Mouse (Mus musculus): Measurements from ENCODE around the gene Fut7. TPM values are rescaled to one million over a fixed set of nuclear protein-coding genes. Genes with fewer than 3 reads are reported as not detected.
A peak's percentile ranks its signal among the peaks of the same experiment; 100 is the strongest.

Gene Fut7
- total RNA-seq (2021): under 1 TPM in 1 of 2 experiments, not detected in 1; 0.43 TPM
- long read RNA-seq, experiment 1: 0 reads
- long read RNA-seq, experiment 2: 0 reads

GRCm38 (mm10) chr2:25422587-25423410 is at the start of gene Fut7:
Gene Fut7 (plus strand): TSS chr2:25423267.
- Histone ChIP-seq H3K27ac (no peak within 1 kb of the TSS), H3K4me3 (no peak within 1 kb of the TSS)
- intact Hi-C loops (cut with DNase I): no loop called here
- no peak for TF ChIP-seq CTCF (IDR thresholded peaks at IDR 0.05)
- no peak for DNase-seq (ENCODE audit: extremely low spot score in 1 of 2, low spot score in 2 of 2)

- H3K27ac ChIP-seq: no peak overlapping the region
- no peak overlapping the region for H3K4me3 ChIP-seq
- intact Hi-C loops (cut with DNase I): loop anchor here (2.0 kb wide), 1 partner anchor 29 kb away; no protein-coding TSS in a partner anchor
- no peak for DNase-seq (ENCODE audit: extremely low spot score in 1 of 2, low spot score in 2 of 2)
- no peak for TF ChIP-seq CTCF (IDR thresholded peaks at IDR 0.05)
These were observed 49.6 kb upstream of the Fut7 start for GRCm38 (mm10) chr2:25373431-25373830.

GRCm38 (mm10) chr2:25376589-25376988 is 46.5 kb upstream of the Fut7 start:
- intact Hi-C loops (cut with DNase I): loop anchor here (5.0 kb wide), 1 partner anchor 106 kb away; no protein-coding TSS in a partner anchor
- peak in 1 of 2 experiments; percentile 44 for DNase-seq (ENCODE audit: extremely low spot score in 1 of 2, low spot score in 2 of 2)

GRCm38 (mm10) chr2:25384492-25384891 is 38.6 kb upstream of the Fut7 start:
- TF ChIP-seq CTCF (IDR thresholded peaks at IDR 0.05): no peak
- DNase-seq (ENCODE audit: extremely low spot score in 1 of 2, low spot score in 2 of 2): no peak
- intact Hi-C loops (cut with DNase I): no loop called here
- Histone ChIP-seq H3K27ac (no peak overlapping the region), H3K4me3 (no peak overlapping the region)

More at GRCm38 (mm10) chr2:25376589-25376988, 46.5 kb upstream of the Fut7 start:
- TF ChIP-seq CTCF (IDR thresholded peaks at IDR 0.05): peak; percentile 82
- H3K4me3 ChIP-seq: no peak overlapping the region
- H3K27ac ChIP-seq: no peak overlapping the region

GRCm38 (mm10) chr2:25391266-25391665 is 31.8 kb upstream of the Fut7 start:
- no peak for TF ChIP-seq CTCF (IDR thresholded peaks at IDR 0.05)
- Histone ChIP-seq H3K27ac (no peak overlapping the region), H3K4me3 (no peak overlapping the region)
- DNase-seq (ENCODE audit: extremely low spot score in 1 of 2, low spot score in 2 of 2): no peak
- intact Hi-C loops (cut with DNase I): no loop called here

- intact Hi-C loops (cut with DNase I): no loop called here
- H3K4me3 ChIP-seq: no peak overlapping the region
- TF ChIP-seq CTCF (IDR thresholded peaks at IDR 0.05): no peak
- no peak for DNase-seq (ENCODE audit: extremely low spot score in 1 of 2, low spot score in 2 of 2)
- no peak overlapping the region; the same call in 1 of the 2 replicates for H3K27ac ChIP-seq
These were observed 28.5 kb upstream of the Fut7 start for GRCm38 (mm10) chr2:25394281-25395221.

- DNase-seq (ENCODE audit: extremely low spot score in 1 of 2, low spot score in 2 of 2): no peak
- peak; percentile 5 for TF ChIP-seq CTCF (IDR thresholded peaks at IDR 0.05)
- intact Hi-C loops (cut with DNase I): no loop called here
- Histone ChIP-seq H3K27ac (peak within 1 kb of the TSS; percentile 72), H3K4me3 (peak within 1 kb of the TSS; percentile 40)
These were observed 27.1 kb upstream of the Fut7 start, which contains the start of gene Entpd2 for GRCm38 (mm10) chr2:25395721-25396596. Gene Entpd2 (plus strand): TSS chr2:25395874.

GRCm38 (mm10) chr2:25396597-25396983 is 26.5 kb upstream of the Fut7 start:
- intact Hi-C loops (cut with DNase I): no loop called here
- Histone ChIP-seq H3K4me3 (peak overlapping the region; percentile 40), H3K27ac (peak overlapping the region; percentile 72; the same call in 1 of the 2 replicates)
- no peak for TF ChIP-seq CTCF (IDR thresholded peaks at IDR 0.05)
- no peak for DNase-seq (ENCODE audit: extremely low spot score in 1 of 2, low spot score in 2 of 2)

GRCm38 (mm10) chr2:25397010-25397409 is 26.1 kb upstream of the Fut7 start:
- no peak for TF ChIP-seq CTCF (IDR thresholded peaks at IDR 0.05)
- peak overlapping the region; percentile 72; the same call in 1 of the 2 replicates for H3K27ac ChIP-seq
- no peak for DNase-seq (ENCODE audit: extremely low spot score in 1 of 2, low spot score in 2 of 2)
- no peak overlapping the region for H3K4me3 ChIP-seq
- intact Hi-C loops (cut with DNase I): no loop called here

GRCm38 (mm10) chr2:25398065-25398464 is 25.0 kb upstream of the Fut7 start:
- Histone ChIP-seq H3K4me3 (no peak overlapping the region), H3K27ac (no peak overlapping the region)
- DNase-seq (ENCODE audit: extremely low spot score in 1 of 2, low spot score in 2 of 2): no peak
- no peak for TF ChIP-seq CTCF (IDR thresholded peaks at IDR 0.05)
- intact Hi-C loops (cut with DNase I): no loop called here

- no peak within 1 kb of the TSS for H3K4me3 ChIP-seq
- intact Hi-C loops (cut with DNase I): no loop called here
- DNase-seq (ENCODE audit: extremely low spot score in 1 of 2, low spot score in 2 of 2): no peak
- TF ChIP-seq CTCF (IDR thresholded peaks at IDR 0.05): no peak
- no peak within 1 kb of the TSS for H3K27ac ChIP-seq
These were observed 24.0 kb upstream of the Fut7 start, which contains the start of gene Npdc1 for GRCm38 (mm10) chr2:25399051-25399450. Gene Npdc1 (plus strand): TSS chr2:25399351.
